Mouse (Mus musculus): Measurements from ENCODE around the gene Plod2. TPM values are rescaled to one million over a fixed set of nuclear protein-coding genes. Genes with fewer than 3 reads are reported as not detected.

Gene Plod2
- total RNA-seq, 1 experiment: 97.7 TPM

DNA sequence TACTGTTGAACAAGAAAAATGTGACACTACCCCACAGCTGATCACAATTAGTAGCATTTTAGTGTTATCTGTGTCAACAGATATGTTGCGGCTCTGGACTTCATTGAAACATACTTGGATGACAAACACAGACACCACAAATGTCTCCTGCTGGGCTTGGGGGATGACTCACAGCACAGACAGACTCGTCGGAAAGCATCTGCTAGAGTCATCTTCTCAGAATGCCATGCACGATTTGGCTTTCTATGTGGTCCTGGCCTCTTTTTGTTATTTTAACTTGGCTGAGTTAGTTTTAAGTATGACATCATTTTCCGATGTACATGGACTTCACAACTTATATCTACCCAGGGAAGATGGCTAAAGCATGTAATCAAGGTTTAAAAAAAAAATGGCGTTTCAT lies 4.3 kb upstream of the Plod2 start:
- H3K9me3 ChIP-seq (ENCODE audit: control insufficient read depth, insufficient read depth, low read depth, low read length): no peaks in the 10 kb centered on the region
- in situ Hi-C loops (cut with MboI; ENCODE audit: low sequenced_read_pairs in 2 of 2, unreplicated experiment in 2 of 2): no loop called here
- no peak for DNase-seq (ENCODE audit: low read depth, low spot score)
- no peak overlapping the region for H3K4me3 ChIP-seq (ENCODE audit: insufficient read depth in 1 of 2, low read depth in 1 of 2, low read length in 2 of 2, poor library complexity in 1 of 2, severe bottlenecking in 1 of 2)
- no peaks in the 10 kb centered on the region for H3K36me3 ChIP-seq (ENCODE audit: control insufficient read depth, insufficient read depth, low read length, poor library complexity, severe bottlenecking)
- H3K9ac ChIP-seq (ENCODE audit: insufficient read depth, low read depth, low read length, poor library complexity, severe bottlenecking): no peak overlapping the region
- TF ChIP-seq CHD2 (IDR thresholded peaks at IDR 0.05; ENCODE audit: low read depth, low read length) (no peak), MAFK (IDR thresholded peaks at IDR 0.05; ENCODE audit: insufficient read depth, low read depth, low read length) (no peak), HCFC1 (IDR thresholded peaks at IDR 0.05; ENCODE audit: borderline replicate concordance, insufficient read depth, low read length) (no peak), ZNF384 (IDR thresholded peaks at IDR 0.05; ENCODE audit: low read depth, low read length) (no peak), ZC3H11A (IDR thresholded peaks at IDR 0.05; ENCODE audit: borderline replicate concordance, low read depth, low read length) (no peak)
- H3K4me1 ChIP-seq (ENCODE audit: control insufficient read depth in 2 of 2, insufficient read depth in 2 of 2, low read length in 2 of 2, poor library complexity in 1 of 2): no peaks in the 10 kb centered on the region
- H3K27ac ChIP-seq (ENCODE audit: insufficient read depth, low read depth, low read length, poor library complexity, severe bottlenecking): no peak overlapping the region

DNA sequence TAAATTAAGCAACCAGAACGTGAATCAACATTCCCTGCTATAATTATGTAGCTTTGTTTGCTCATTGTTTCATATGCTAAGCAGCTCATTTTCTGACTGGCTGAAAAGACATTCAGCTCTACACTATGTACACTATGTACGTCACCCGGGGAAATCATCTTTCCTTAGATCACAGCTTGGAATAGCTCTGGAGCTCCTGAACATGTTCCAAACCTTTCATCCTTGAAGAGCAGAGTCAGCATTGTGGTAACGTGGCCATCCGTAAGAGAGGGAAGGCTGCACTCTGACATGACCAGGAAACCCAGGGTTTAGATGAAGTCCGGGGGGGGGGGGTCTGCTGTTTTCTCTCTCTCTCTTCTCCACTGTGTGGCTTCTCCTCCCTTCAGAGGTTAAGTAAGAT lies 3.8 kb upstream of the Plod2 start:
- Histone ChIP-seq H3K4me1 (ENCODE audit: control insufficient read depth in 2 of 2, insufficient read depth in 2 of 2, low read length in 2 of 2, poor library complexity in 1 of 2) (no peaks in the 10 kb centered on the region), H3K27ac (ENCODE audit: insufficient read depth, low read depth, low read length, poor library complexity, severe bottlenecking) (no peak overlapping the region), H3K9ac (ENCODE audit: insufficient read depth, low read depth, low read length, poor library complexity, severe bottlenecking) (no peak overlapping the region), H3K36me3 (ENCODE audit: control insufficient read depth, insufficient read depth, low read length, poor library complexity, severe bottlenecking) (no peaks in the 10 kb centered on the region), H3K4me3 (ENCODE audit: insufficient read depth in 1 of 2, low read depth in 1 of 2, low read length in 2 of 2, poor library complexity in 1 of 2, severe bottlenecking in 1 of 2) (no peak overlapping the region), H3K9me3 (ENCODE audit: control insufficient read depth, insufficient read depth, low read depth, low read length) (no peaks in the 10 kb centered on the region)
- no peak for DNase-seq (ENCODE audit: low read depth, low spot score)
- in situ Hi-C loops (cut with MboI; ENCODE audit: low sequenced_read_pairs in 2 of 2, unreplicated experiment in 2 of 2): no loop called here
- TF ChIP-seq ZNF384 (IDR thresholded peaks at IDR 0.05; ENCODE audit: low read depth, low read length) (no peak), CHD2 (IDR thresholded peaks at IDR 0.05; ENCODE audit: low read depth, low read length) (no peak), HCFC1 (IDR thresholded peaks at IDR 0.05; ENCODE audit: borderline replicate concordance, insufficient read depth, low read length) (no peak), MAFK (IDR thresholded peaks at IDR 0.05; ENCODE audit: insufficient read depth, low read depth, low read length) (no peak), ZC3H11A (IDR thresholded peaks at IDR 0.05; ENCODE audit: borderline replicate concordance, low read depth, low read length) (no peak)

DNA sequence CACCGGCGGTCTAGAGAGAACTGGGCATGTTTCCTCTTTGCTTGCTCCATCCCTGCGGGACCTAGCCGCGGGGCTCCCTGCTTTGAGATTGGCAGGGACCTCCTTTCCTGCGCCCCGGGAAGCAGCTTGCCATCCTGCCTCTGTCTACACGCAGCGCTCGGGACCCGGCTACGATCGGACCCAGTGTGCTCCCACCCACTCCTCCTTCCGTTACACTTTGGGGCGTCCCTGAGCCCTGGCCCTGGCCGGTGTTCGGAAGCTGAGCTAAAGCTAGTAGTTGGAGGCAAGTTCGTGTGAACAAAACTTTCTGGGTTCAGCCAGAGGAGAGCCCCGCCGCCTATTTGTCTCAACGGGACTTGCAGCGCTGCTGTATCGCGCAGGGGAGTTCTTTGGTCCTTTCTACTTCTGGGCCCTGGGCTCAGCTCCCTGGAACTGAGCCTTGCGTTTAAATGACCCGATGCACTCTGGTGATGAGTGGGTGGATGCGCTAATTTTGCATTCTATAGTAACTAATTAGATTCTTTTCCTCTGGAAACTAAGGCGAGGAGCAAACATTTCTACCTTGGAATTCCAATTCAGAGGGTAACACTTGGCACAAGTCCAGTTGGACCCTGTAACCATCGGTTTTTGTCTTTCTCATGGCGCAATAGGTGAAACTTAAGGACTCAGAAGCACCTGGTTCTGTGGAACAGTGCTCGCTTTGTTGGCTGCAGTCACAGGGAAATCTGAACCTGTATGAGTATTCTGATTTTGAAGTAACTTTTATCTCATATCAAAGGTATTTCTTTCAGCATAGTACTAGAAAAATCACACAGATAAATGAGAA lies 781 bp downstream of the Plod2 start:
- no peaks in the 10 kb centered on the region for H3K36me3 ChIP-seq (ENCODE audit: control insufficient read depth, insufficient read depth, low read length, poor library complexity, severe bottlenecking)
- no peaks in the 10 kb centered on the region; a peak in 2 of 4 replicates for H3K4me1 ChIP-seq (ENCODE audit: control insufficient read depth in 2 of 2, insufficient read depth in 2 of 2, low read length in 2 of 2, poor library complexity in 1 of 2)
- in situ Hi-C loops (cut with MboI; ENCODE audit: low sequenced_read_pairs in 2 of 2, unreplicated experiment in 2 of 2): no loop called here
- TF ChIP-seq MAFK (IDR thresholded peaks at IDR 0.05; ENCODE audit: insufficient read depth, low read depth, low read length) (no peak), CHD2 (IDR thresholded peaks at IDR 0.05; ENCODE audit: low read depth, low read length) (no peak), ZC3H11A (IDR thresholded peaks at IDR 0.05; ENCODE audit: borderline replicate concordance, low read depth, low read length) (no peak), ZNF384 (IDR thresholded peaks at IDR 0.05; ENCODE audit: low read depth, low read length) (no peak), HCFC1 (IDR thresholded peaks at IDR 0.05; ENCODE audit: borderline replicate concordance, insufficient read depth, low read length) (no peak)
- H3K9me3 ChIP-seq (ENCODE audit: control insufficient read depth, insufficient read depth, low read depth, low read length): no peaks in the 10 kb centered on the region
- peak overlapping the region; percentile 79 for H3K9ac ChIP-seq (ENCODE audit: insufficient read depth, low read depth, low read length, poor library complexity, severe bottlenecking)
- DNase-seq (ENCODE audit: low read depth, low spot score): peak; percentile 36
- no peak overlapping the region; the same call in 1 of the 2 replicates for H3K27ac ChIP-seq (ENCODE audit: insufficient read depth, low read depth, low read length, poor library complexity, severe bottlenecking)
- peak overlapping the region; percentile 81 to 85 for H3K4me3 ChIP-seq (ENCODE audit: insufficient read depth in 1 of 2, low read depth in 1 of 2, low read length in 2 of 2, poor library complexity in 1 of 2, severe bottlenecking in 1 of 2)

DNA sequence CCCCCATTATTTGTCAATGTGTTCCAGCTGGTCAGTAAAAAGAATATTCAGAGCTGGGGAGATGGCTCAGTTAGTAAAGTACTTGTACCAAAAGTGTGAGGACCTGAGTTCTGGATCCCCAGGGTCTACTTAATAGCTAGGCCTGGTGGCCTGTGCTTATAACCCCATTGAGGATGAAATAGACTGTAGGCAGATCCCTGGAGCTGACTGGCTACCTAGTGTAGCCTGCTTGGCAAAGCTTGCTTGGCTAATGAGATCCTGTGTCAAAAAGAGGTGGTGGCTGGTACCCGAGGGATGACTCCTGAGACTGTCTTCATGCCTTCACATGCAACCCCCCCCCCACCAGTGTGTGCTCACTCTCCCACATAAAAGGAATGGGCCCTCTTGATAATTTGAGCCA lies 2.1 kb downstream of the Plod2 start:
- H3K9ac ChIP-seq (ENCODE audit: insufficient read depth, low read depth, low read length, poor library complexity, severe bottlenecking): no peak overlapping the region
- H3K9me3 ChIP-seq (ENCODE audit: control insufficient read depth, insufficient read depth, low read depth, low read length): no peaks in the 10 kb centered on the region
- no peaks in the 10 kb centered on the region for H3K36me3 ChIP-seq (ENCODE audit: control insufficient read depth, insufficient read depth, low read length, poor library complexity, severe bottlenecking)
- no peak overlapping the region for H3K27ac ChIP-seq (ENCODE audit: insufficient read depth, low read depth, low read length, poor library complexity, severe bottlenecking)
- in situ Hi-C loops (cut with MboI; ENCODE audit: low sequenced_read_pairs in 2 of 2, unreplicated experiment in 2 of 2): no loop called here
- no peak for DNase-seq (ENCODE audit: low read depth, low spot score)
- no peaks in the 10 kb centered on the region; a peak in 2 of 4 replicates for H3K4me1 ChIP-seq (ENCODE audit: control insufficient read depth in 2 of 2, insufficient read depth in 2 of 2, low read length in 2 of 2, poor library complexity in 1 of 2)
- TF ChIP-seq ZC3H11A (IDR thresholded peaks at IDR 0.05; ENCODE audit: borderline replicate concordance, low read depth, low read length): no peak
- TF ChIP-seq ZNF384 (IDR thresholded peaks at IDR 0.05; ENCODE audit: low read depth, low read length): no peak
- no peak for TF ChIP-seq HCFC1 (IDR thresholded peaks at IDR 0.05; ENCODE audit: borderline replicate concordance, insufficient read depth, low read length)
- no peak for TF ChIP-seq CHD2 (IDR thresholded peaks at IDR 0.05; ENCODE audit: low read depth, low read length)
- TF ChIP-seq MAFK (IDR thresholded peaks at IDR 0.05; ENCODE audit: insufficient read depth, low read depth, low read length): no peak
- no peak overlapping the region for H3K4me3 ChIP-seq (ENCODE audit: insufficient read depth in 1 of 2, low read depth in 1 of 2, low read length in 2 of 2, poor library complexity in 1 of 2, severe bottlenecking in 1 of 2)
